Mouse (Mus musculus): Measurements from ENCODE around the gene Knstrn. TPM values are rescaled to one million over a fixed set of nuclear protein-coding genes. Genes with fewer than 3 reads are reported as not detected.

The Knstrn gene
- polyA plus RNA-seq, 1 experiment from 2014 or later = 157 TPM

- Histone ChIP-seq H3K36me3 (no peaks in the 10 kb centered on the region), H3K9me3 (replicated peaks) (no peaks in the 10 kb centered on the region), H3K4me3 (peak within 1 kb of the TSS; percentile 79), H3K4me1 (peaks cover 72% of the 10 kb centered on the region), H3K27ac (peak within 1 kb of the TSS; percentile 89), H3K27me3 (ENCODE audit: low read depth, poor library complexity, severe bottlenecking) (peaks cover 86% of the 10 kb centered on the region)
- DNase-seq (ENCODE audit: low spot score) = peak; percentile 66
- WGBS = under 1% methylated on average over 32 of the region's 32 CpGs
Observed at GRCm38 (mm10) chr2:118899981-118900825, 86.4 kb downstream of the Knstrn start, which contains the start of gene Bahd1. Bahd1 (plus strand) TSS chr2:118900377.

GRCm38 (mm10) chr2:118900826-118901140 lies 87.0 kb downstream of the Knstrn start:
- no peak for DNase-seq (ENCODE audit: low spot score)

GRCm38 (mm10) chr2:118901175-118902031 lies 87.6 kb downstream of the Knstrn start:
- Histone ChIP-seq H3K36me3 (no peaks in the 10 kb centered on the region), H3K27ac (peak overlapping the region; percentile 89), H3K4me3 (peak overlapping the region; percentile 79), H3K4me1 (peaks cover 68% of the 10 kb centered on the region), H3K9me3 (replicated peaks) (no peaks in the 10 kb centered on the region), H3K27me3 (ENCODE audit: low read depth, poor library complexity, severe bottlenecking) (peaks cover 74% of the 10 kb centered on the region)
- 0% methylated on average over 85 of the region's 120 CpGs for WGBS
- peak; percentile 96 for DNase-seq (ENCODE audit: low spot score)

More at GRCm38 (mm10) chr2:118900826-118901140, 87.0 kb downstream of the Knstrn start:
- Histone ChIP-seq H3K36me3 (no peaks in the 10 kb centered on the region), H3K9me3 (replicated peaks) (no peaks in the 10 kb centered on the region), H3K27ac (peak overlapping the region; percentile 89), H3K4me3 (peak overlapping the region; percentile 79), H3K4me1 (peaks cover 72% of the 10 kb centered on the region), H3K27me3 (ENCODE audit: low read depth, poor library complexity, severe bottlenecking) (peaks cover 80% of the 10 kb centered on the region)
- 0% methylated on average over 11 of the region's 11 CpGs for WGBS

- Histone ChIP-seq H3K9me3 (replicated peaks) (no peaks in the 10 kb centered on the region), H3K27ac (peak overlapping the region; percentile 89), H3K4me1 (peaks cover 59% of the 10 kb centered on the region), H3K4me3 (peak overlapping the region; percentile 79), H3K36me3 (no peaks in the 10 kb centered on the region), H3K27me3 (ENCODE audit: low read depth, poor library complexity, severe bottlenecking) (peaks cover 65% of the 10 kb centered on the region)
- WGBS = under 1% methylated on average over 91 of the region's 106 CpGs
- DNase-seq (ENCODE audit: low spot score) = peak; percentile 74
Observed at GRCm38 (mm10) chr2:118902051-118903025, 88.5 kb downstream of the Knstrn start.

GRCm38 (mm10) chr2:118903333-118903741 lies 89.5 kb downstream of the Knstrn start:
- WGBS = 15% methylated on average over 10 of the region's 10 CpGs
- Histone ChIP-seq H3K4me1 (peaks cover 49% of the 10 kb centered on the region), H3K9me3 (replicated peaks) (no peaks in the 10 kb centered on the region), H3K27me3 (ENCODE audit: low read depth, poor library complexity, severe bottlenecking) (peaks cover 55% of the 10 kb centered on the region), H3K36me3 (no peaks in the 10 kb centered on the region), H3K4me3 (peak overlapping the region; percentile 79), H3K27ac (no peak overlapping the region)
- peak; percentile 38 for DNase-seq (ENCODE audit: low spot score)

Other genes with a start within 250 kb of the Knstrn start
- 148 and 168 TPM in 2 replicates for gene Bub1b, start 215.8 kb upstream of the Knstrn start, polyA plus RNA-seq (2016; fragmentation: Nextera tagmentation; extraction: Ambion mirVana)
- gene Pak6, start 150.7 kb upstream of the Knstrn start, polyA plus RNA-seq (2016; fragmentation: Nextera tagmentation; extraction: Ambion mirVana) = 0.65 and 0.75 TPM in 2 replicates
- gene Ankrd63, start 110.0 kb upstream of the Knstrn start, polyA plus RNA-seq (2016; fragmentation: Nextera tagmentation; extraction: Ambion mirVana) = not detected in 2 replicates
- 0.28 and 0.36 TPM in 2 replicates for gene Plcb2, start 85.6 kb upstream of the Knstrn start, polyA plus RNA-seq (2016; fragmentation: Nextera tagmentation; extraction: Ambion mirVana)
- 16.1 and 16.3 TPM in 2 replicates for gene Inafm2, start 68.2 kb upstream of the Knstrn start, polyA plus RNA-seq (2016; fragmentation: Nextera tagmentation; extraction: Ambion mirVana)
- 0.05 and 0.08 TPM in 2 replicates for gene Ccdc9b, start 51.3 kb upstream of the Knstrn start, polyA plus RNA-seq (2016; fragmentation: Nextera tagmentation; extraction: Ambion mirVana)
- not detected in 2 replicates for gene Phgr1, start 41.2 kb upstream of the Knstrn start, polyA plus RNA-seq (2016; fragmentation: Nextera tagmentation; extraction: Ambion mirVana)
- gene Disp2, start 34.3 kb upstream of the Knstrn start, polyA plus RNA-seq (2016; fragmentation: Nextera tagmentation; extraction: Ambion mirVana) = 0.04 and 0.11 TPM in 2 replicates
- 86.6 and 90.6 TPM in 2 replicates for gene Ivd, start 48.0 kb downstream of the Knstrn start, polyA plus RNA-seq (2016; fragmentation: Nextera tagmentation; extraction: Ambion mirVana)
- gene Bahd1, start 86.4 kb downstream of the Knstrn start, polyA plus RNA-seq (2016; fragmentation: Nextera tagmentation; extraction: Ambion mirVana) = 2.4 and 2.6 TPM in 2 replicates
- gene Chst14, start 112.5 kb downstream of the Knstrn start, polyA plus RNA-seq (2016; fragmentation: Nextera tagmentation; extraction: Ambion mirVana) = 26.2 and 30.3 TPM in 2 replicates
- gene Ccdc32, start 215.4 kb downstream of the Knstrn start, polyA plus RNA-seq (2016; fragmentation: Nextera tagmentation; extraction: Ambion mirVana) = 18.2 and 19.7 TPM in 2 replicates
- 6.9 and 8.8 TPM in 2 replicates for gene Rpusd2, start 220.8 kb downstream of the Knstrn start, polyA plus RNA-seq (2016; fragmentation: Nextera tagmentation; extraction: Ambion mirVana)
- 42.5 and 58.0 TPM in 2 replicates for gene Knl1, start 233.1 kb downstream of the Knstrn start, polyA plus RNA-seq (2016; fragmentation: Nextera tagmentation; extraction: Ambion mirVana)

All from limb, embryonic 10.5 days (tissue).